Mouse (Mus musculus) lung, embryonic 16.5 days (tissue): ENCODE measurements at regions not wholly inside any gene's neighbourhood (a gene's known extent, or its start where the extent isn't known, plus 50 kb on each side); places are given as distances from the start of the nearest gene placed in this dataset.

Source experiments
- ATAC-seq: fragments of 200-750 bp; cut with Nextera tagmentation; 2 replicates; pipeline ENCODE4 v1.8.0; 2017; ENCODE audit warnings: low read depth, mild to moderate bottlenecking, moderate library complexity
- H3K27ac ChIP-seq: fragments of 300-500 bp; sonication (generic); 2 replicates; pipeline ENCODE4 v1.5.1; 2014; ENCODE audit warnings: mild to moderate bottlenecking, control low read depth, low read length
- H3K27me3 ChIP-seq: fragments of 300-500 bp; sonication (generic); 2 replicates; pipeline ENCODE4 v1.6.1; 2014; ENCODE audit warnings: low read depth, low read length, mixed read lengths; ENCODE audit not compliant: control insufficient read depth, insufficient read depth
- H3K36me3 ChIP-seq: fragments of 300-500 bp; sonication (generic); 2 replicates; pipeline ENCODE4 v1.6.1; 2014; ENCODE audit warnings: low read length; ENCODE audit not compliant: control insufficient read depth, insufficient read depth
- H3K4me1 ChIP-seq: fragments of 300-500 bp; sonication (generic); replicated peaks from 2 replicates; pipeline ENCODE4 v1.6.1; 2014; ENCODE audit warnings: low read length, mixed read lengths; ENCODE audit not compliant: control insufficient read depth, insufficient read depth
- H3K4me2 ChIP-seq: fragments of 300-500 bp; sonication (generic); 2 replicates; pipeline ENCODE4 v1.6.1; 2014; ENCODE audit warnings: low read depth, low read length, control low read depth
- H3K4me3 ChIP-seq: fragments of 300-500 bp; sonication (generic); 2 replicates; pipeline ENCODE4 v1.5.1; 2014; ENCODE audit warnings: mild to moderate bottlenecking, low read length, control low read depth
- H3K9ac ChIP-seq: fragments of 300-500 bp; sonication (generic); 2 replicates; pipeline ENCODE4 v1.6.1; 2014; ENCODE audit warnings: low read length, control low read depth
- H3K9me3 ChIP-seq: fragments of 300-500 bp; sonication (generic); 2 replicates; pipeline ENCODE4 v1.6.1; 2016; ENCODE audit warnings: low read length; ENCODE audit not compliant: control insufficient read depth
- WGBS: fragments of 180-500 bp; shearing (Covaris S2); extraction: QIAGEN DNeasy Blood & Tissue Kit; methylation state at CpG from one replicate; pipeline ENCODE4 v1.1.7; 2014; 5-methylcytosine and 5-hydroxymethylcytosine counted together

GRCm38 (mm10) chr16:64682360-64682759, 80.2 kb upstream of the Csnka2ip start:
- WGBS: 85% methylated on average over 6 of the region's 6 CpGs
- no peaks in the 10 kb centered on the region for H3K27me3 ChIP-seq
- no peaks in the 10 kb centered on the region for H3K36me3 ChIP-seq
- H3K9me3 ChIP-seq: no peaks in the 10 kb centered on the region
- no peak overlapping the region for H3K9ac ChIP-seq
- H3K4me1 ChIP-seq: no peaks in the 10 kb centered on the region; the same call in 1 of the 2 replicates
- H3K4me2 ChIP-seq: no peak overlapping the region
- no peak overlapping the region for H3K27ac ChIP-seq
- no peak overlapping the region for H3K4me3 ChIP-seq
- ATAC-seq: no peak

- Histone ChIP-seq H3K27ac (no peak overlapping the region), H3K9ac (no peak overlapping the region), H3K4me1 (no peaks in the 10 kb centered on the region; the same call in 1 of the 2 replicates), H3K4me3 (no peak overlapping the region), H3K27me3 (no peaks in the 10 kb centered on the region), H3K36me3 (no peaks in the 10 kb centered on the region), H3K9me3 (no peaks in the 10 kb centered on the region), H3K4me2 (no peak overlapping the region)
- no peak for ATAC-seq
- 81% methylated on average over 6 of the region's 6 CpGs for WGBS
Measured at GRCm38 (mm10) chr16:64681902-64682301, 79.7 kb upstream of the Csnka2ip start.

DNA sequence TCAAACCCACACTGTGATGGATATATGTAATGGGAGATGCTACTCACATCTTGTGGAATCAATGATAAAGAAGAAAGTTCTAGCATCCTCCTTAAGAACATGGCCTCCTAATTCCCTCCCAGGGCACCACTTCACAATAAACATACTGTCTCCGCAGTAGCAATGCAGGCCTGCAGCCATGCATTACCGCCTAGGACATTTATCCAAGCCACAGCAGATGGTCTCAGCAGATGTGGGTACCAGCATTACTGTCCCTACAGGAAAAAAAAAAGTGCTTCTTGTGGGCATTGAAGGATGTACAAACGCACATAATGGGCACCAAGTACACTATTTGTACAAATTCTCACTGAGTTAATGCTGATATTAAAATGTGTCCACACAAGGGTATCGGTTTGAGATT, 78.6 kb upstream of the Csnka2ip start:
- Histone ChIP-seq H3K36me3 (no peaks in the 10 kb centered on the region), H3K4me3 (no peak overlapping the region), H3K9ac (no peak overlapping the region), H3K27me3 (no peaks in the 10 kb centered on the region), H3K4me2 (no peak overlapping the region), H3K9me3 (no peaks in the 10 kb centered on the region), H3K27ac (no peak overlapping the region), H3K4me1 (no peaks in the 10 kb centered on the region; the same call in 1 of the 2 replicates)
- no peak for ATAC-seq
- 83% methylated on average over 4 of the region's 4 CpGs for WGBS

DNA sequence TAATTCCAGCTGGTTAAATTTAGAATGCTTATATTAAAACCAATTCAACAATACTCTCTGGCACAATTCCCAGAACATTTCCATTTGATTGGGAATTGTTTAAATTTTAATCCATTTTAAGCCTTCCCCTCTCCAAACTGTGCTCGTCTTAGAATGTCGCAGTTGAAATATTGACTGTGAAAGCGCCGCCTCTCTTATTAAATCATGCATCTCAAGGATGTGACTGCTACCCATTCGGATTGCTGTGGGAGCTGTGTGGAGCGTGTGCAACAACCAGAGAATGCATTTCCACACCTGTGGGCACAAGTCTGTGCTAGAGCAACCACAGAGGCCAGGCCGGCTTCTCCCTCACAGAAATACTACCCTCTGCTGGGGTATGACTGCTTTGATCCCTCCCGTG, 75.1 kb upstream of the Csnka2ip start:
- H3K4me3 ChIP-seq: no peak overlapping the region
- H3K4me1 ChIP-seq: no peaks in the 10 kb centered on the region; the same call in 1 of the 2 replicates
- WGBS: 39% methylated on average over 8 of the region's 8 CpGs
- no peak overlapping the region for H3K27ac ChIP-seq
- ATAC-seq: peak; percentile 85
- no peaks in the 10 kb centered on the region for H3K9me3 ChIP-seq
- H3K4me2 ChIP-seq: no peak overlapping the region
- no peaks in the 10 kb centered on the region for H3K36me3 ChIP-seq
- H3K9ac ChIP-seq: no peak overlapping the region
- H3K27me3 ChIP-seq: no peaks in the 10 kb centered on the region

GRCm38 (mm10) chr16:64676865-64677264, 74.7 kb upstream of the Csnka2ip start:
- H3K4me1 ChIP-seq: no peaks in the 10 kb centered on the region; the same call in 1 of the 2 replicates
- no peak overlapping the region for H3K4me2 ChIP-seq
- H3K9ac ChIP-seq: no peak overlapping the region
- no peaks in the 10 kb centered on the region for H3K27me3 ChIP-seq
- no peaks in the 10 kb centered on the region for H3K9me3 ChIP-seq
- H3K27ac ChIP-seq: peak overlapping the region; percentile 9; the same call in 1 of the 2 replicates
- WGBS: 37% methylated on average over 3 of the region's 3 CpGs
- ATAC-seq: peak; percentile 54; the same call in 1 of the 2 replicates
- no peak overlapping the region for H3K4me3 ChIP-seq
- no peaks in the 10 kb centered on the region for H3K36me3 ChIP-seq

- Histone ChIP-seq H3K36me3 (no peaks in the 10 kb centered on the region), H3K27ac (no peak overlapping the region), H3K9me3 (no peaks in the 10 kb centered on the region), H3K9ac (no peak overlapping the region), H3K4me1 (no peaks in the 10 kb centered on the region), H3K4me3 (no peak overlapping the region), H3K27me3 (no peaks in the 10 kb centered on the region), H3K4me2 (no peak overlapping the region)
- WGBS: 87% methylated on average over 4 of the region's 4 CpGs
- no peak for ATAC-seq
Measured at GRCm38 (mm10) chr16:64666947-64667346, 64.7 kb upstream of the Csnka2ip start.
